Mouse (Mus musculus) kidney, postnatal 14 days (tissue): Measurements from ENCODE around the gene Rbpms2.
"Not testable (repeated sequence)": the region's sequence is repeated elsewhere in the genome, so short reads cannot be mapped to it uniquely, and the experiment has no call there.

Experiments
- DNase-seq: peaks from one replicate; pipeline ENCODE4 v3.0.0; 2022; ENCODE audit warnings: mixed read lengths

The Rbpms2 gene

DNA sequence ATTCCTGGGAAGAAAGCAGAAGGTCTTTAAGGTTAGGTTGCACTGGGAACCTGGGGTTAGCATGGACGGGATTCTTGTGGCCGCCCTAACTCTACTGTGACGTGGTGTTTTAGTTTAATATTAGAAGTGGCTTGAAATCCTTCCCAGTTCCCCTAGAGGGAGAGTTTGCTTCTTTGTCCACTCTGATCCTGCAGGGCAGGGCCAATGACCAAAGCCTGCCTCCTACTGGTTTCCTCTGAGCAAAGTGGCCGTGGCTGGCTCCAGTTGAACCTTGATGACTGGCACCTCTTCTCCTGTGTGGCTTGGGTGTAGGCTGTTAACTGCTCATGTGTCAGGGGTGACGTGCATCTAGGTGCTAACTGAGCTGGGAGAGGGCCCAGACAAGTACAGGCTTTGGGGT lies 31.6 kb downstream of the Rbpms2 start:
- no peak for DNase-seq

DNA sequence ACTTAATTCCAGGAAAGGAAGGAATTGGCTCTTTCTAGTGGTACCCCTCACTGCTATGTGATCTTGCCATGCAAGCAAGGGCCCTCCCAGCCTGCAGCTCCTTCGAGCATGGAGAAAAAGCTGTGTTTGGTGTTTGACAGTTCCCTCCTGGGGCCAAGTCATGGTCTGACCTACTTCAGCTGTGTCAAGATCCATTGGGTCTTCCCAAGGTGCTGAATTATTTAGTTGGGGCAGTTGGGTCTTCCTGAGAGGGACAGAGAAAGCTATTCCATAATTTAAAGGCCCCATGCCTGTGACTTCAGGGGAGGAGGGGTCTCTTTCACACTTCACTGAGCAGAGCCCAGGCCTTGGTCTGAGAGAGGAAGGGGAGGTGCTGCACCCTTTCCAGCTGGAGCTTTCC lies 32.0 kb downstream of the Rbpms2 start:
- no peak for DNase-seq

DNA sequence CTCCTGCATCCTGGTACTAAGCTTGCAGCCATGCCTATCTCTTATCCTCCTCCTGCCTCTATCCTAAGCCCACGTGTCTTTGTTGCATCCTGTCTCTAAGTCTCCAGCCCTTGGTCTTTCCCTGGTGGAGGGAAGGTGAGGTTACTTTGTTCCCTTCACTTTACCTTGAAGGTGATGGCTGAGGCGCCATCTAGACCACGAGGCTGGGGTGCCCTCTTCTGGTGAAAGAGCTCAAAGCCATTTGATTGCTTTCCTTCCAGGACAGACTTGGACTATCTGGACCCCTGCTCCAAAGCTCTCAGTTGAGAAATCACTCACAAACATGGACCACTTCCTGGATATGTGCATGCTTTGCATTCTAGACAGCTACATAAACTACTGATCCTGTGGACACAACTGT lies 34.7 kb downstream of the Rbpms2 start:
- DNase-seq = peak; percentile 81

DNA sequence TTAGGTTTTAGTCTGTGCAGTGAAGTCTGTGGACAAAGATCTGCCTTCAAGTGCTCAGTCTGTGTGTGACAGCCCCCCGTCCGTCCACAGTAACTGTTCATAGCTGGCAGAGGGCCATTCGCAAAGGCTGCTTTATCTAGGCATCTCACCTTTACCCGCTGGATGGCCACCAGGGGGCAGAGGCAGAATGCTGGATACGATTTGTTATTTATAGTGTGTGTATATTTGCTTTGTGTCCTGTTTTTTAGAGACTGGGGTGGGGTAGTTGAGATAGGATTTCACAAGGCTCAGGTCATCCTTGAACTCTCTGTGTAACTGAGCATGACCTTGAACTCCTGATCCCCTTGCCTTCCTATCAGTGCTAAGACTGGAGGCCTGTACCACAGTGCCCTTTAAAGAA lies 36.6 kb downstream of the Rbpms2 start:
- peak; percentile 84 for DNase-seq

DNA sequence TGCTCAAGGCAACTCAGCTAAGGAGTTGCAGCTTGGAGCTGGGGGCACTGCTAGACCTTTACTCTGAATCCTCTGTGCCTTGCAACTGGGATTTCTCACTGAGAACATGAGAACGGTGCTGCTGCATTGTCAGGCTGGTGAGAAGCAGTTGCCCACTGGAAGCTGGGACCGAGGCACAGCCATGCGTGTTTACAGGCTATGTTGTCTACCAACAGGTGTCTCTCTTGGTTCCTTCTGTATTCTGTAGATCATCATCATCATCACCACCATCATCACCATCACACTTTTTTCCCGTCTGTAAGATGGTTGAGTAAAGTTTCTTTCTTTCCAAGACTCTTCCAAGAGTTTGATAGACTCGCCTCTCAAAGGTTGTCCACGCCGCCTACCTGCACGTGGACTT lies 38.3 kb downstream of the Rbpms2 start, which contains the start of gene Oaz2:
Gene Oaz2 (plus strand): TSS at position 301 of the 400 bp plus-strand sequence.
- no peak for DNase-seq

DNA sequence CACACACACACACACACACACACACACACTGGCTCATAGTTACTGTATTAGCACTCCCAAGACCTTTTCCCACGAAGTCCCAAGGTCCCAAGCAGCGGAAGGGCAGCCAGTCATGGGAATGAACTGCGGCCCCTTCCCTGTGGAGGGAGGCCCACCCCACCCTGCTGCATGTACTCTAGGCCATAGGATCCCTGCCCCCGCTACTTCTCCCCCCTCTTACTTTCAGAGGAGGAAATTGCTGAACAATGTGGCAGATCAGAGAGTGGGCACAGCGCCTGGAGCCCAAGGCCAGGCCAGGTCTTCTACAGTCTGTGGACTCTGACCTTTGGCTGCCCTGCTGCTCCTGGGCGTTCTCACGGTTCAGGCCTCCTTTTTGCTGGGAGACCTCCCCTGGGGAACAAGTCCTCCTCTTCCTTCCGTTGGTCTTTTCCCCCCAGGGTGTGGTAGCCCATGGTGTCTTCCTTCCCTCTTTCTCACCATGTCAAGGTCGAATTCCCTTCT lies 42.0 kb downstream of the Rbpms2 start:
- peak; percentile 93 for DNase-seq

DNA sequence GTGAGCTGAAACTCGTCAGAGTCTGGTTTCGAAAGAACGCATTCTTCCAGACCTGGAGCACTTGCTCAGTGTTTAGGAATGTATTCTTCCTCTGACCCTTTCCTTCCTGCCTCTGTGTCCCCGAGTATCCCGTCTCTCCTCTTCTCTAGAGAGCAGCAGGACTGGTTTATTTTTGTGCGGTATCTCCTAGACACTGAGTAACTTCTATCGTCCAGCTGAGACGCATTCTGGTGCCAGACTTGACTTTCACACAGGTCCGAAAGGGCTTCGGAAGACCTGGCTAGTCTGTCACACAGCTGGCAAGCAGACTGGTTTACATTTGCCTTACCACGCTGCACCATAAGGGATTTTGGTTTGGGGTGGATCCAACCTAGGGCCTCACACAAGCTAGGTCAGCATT lies 43.5 kb downstream of the Rbpms2 start:
- peak; percentile 33 for DNase-seq

DNA sequence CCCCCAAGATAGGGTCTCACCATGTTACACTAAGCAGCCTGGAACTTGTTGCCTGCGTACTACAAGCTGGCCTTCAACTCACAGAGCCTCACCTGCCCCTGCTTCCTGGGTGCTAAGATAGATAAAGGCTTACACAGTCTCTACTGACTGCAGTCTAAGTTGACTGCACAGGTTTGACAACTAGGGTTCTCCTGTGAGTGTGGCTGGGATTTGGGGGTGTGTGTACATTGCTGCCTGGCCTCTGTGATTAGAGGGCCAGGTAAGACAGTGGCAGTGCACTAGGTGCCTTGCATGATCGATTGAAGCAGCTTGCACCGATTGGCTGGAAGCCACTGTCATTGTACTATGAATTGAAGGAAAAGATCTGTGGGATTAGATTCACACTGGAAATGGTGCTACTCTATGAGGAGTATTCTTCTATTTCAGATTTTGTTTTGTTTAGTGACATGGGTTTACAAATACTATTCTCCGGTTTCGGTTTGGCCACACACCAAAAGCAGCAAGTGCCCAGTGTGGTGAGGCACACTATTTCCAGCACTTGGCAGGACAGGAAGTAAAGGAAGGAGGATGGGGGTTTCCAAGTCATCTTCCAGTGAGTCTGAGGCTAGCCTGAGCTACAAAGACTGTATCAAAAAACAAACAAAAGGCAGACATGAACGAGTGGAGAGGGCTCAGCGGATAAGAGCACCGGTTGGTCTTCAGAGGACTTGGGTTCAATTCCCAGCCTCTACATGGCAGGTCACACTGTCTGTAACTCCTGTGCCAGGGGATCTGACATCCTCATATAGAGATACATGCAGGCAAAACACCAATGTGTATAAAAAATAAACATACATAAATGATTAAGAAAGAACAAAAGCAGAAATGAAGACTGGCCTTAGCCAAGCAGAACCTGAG lies 46.3 kb downstream of the Rbpms2 start:
- no peak for DNase-seq

DNA sequence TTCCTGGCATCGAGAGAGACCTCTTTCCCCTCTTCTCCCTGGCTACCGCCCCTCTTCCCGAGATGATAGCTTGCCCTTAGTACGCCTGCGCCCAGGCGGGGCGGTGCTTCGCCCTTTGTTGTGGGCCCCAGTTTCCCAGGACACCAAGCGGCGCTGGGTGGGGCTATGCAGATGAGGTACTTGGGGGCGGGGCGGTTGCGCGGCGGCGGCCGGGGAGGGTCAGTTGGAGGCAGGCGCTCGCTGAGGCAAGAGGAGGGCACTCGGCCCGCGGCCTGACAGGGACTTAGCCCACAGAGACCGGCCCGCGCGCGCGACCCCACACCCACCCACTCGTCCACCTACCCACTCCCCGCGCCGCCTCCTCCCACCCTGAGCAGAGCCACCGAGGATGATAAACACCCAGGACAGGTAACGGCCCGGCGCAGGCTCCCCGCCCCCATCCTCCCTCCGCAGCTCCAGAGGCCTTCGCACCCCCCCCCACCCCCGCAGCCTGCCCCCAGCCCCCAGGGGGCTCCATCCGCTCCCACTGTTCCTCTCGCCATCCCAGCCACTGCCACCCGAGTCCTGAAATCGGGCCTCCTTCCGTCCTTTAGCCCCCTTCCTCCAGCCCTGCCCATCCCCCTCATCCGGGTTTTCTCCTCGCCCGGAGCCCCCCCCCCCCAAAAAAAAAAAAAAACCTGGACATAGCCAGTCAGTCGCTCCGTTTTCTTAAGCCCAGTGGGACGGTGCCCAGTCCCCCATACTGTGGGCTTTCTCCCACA lies 47.1 kb downstream of the Rbpms2 start:
- peak; percentile 99 for DNase-seq

DNA sequence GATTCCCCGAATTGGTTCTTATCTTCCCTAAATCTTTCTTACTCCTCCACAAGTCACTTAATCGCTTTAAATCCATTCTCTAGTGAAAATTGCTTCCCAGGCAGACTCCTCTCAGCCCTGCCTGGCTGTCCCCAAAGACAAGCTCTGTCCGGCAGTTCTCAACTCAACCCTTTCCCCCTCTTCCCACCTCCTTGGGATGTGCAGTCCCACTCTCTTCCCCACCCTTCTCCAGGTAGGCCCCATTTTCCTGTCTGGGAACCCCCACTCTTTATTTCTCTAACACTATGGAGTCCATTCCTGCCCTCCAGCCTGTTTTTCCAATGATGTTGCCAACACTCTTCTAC lies 47.6 kb downstream of the Rbpms2 start:
- DNase-seq = no peak

DNA sequence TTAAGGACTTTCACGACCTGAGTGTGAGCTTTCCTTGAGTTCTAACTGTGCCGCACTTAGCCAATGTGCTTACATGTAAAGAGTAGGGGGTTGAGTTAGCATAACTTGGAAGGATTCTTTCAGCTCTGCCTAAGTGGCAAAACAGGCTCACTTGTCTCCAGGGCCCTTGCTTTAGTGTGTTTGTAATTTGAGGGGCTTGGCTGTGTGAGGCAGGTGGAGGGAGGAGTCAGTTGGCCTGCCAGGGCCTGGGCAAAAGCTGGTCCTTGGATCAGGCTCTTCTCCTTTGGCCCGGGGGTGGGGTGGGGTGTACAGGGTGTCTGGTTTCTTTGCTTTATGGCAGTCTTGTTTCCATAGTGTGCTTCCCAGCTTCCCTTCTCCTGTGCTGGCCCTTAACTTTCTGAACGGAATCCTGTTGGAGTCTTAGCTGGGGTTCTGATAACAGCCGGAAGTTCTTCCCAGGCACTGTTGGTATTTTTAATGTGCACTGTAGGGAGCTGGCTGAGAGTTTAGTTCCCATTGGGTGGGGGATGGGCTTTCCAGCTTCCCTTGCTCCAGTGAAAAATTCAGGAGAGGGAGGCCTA lies 49.8 kb downstream of the Rbpms2 start:
- peak; percentile 84 for DNase-seq

DNA sequence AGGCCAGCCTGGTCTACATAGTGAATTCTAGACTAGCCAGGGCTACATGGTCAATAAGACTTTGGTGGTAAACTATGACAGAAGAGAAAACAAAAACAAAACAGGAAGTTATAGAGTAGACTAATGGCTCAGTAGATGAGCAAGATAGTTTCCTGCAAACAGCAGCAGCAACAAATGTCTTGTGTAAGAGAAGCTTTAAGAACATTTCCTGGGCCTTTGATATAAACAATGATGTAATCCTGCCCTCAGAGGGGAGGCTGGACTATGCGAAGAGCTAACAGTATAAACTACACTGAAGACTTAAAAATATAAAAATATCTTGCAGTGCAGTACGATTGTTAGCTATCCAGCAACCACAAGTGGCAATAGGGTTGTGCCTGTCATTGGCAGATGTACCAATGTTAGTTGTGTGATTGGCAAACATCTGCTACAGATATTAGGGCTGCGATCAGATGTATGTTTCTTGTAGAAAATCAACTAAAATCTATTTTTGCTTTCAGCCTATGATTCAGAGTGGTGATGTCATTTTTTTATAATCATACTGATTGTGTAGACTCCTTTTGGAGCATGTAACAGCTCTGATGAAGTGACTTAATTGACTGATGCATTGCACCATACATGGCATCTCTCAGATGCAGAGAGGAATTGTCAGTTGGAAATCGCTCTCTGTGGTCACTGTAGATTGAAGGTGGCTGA lies 51.6 kb downstream of the Rbpms2 start:
- DNase-seq = no peak

DNA sequence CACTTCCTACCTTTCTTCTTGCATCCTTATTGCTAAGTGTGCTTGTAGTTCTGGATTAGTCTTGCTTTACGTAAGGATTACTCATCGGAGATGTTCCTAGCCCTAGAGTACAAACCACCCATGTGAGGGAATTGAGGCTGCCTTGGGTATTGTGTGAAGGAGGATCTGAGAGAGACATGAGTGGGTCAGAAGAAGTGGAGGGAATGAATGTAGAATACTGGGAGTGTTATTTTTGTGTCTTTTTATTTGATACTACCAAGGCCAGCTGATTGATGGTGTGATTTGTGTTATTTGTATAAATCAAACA lies 52.1 kb downstream of the Rbpms2 start:
- DNase-seq = no peak

DNA sequence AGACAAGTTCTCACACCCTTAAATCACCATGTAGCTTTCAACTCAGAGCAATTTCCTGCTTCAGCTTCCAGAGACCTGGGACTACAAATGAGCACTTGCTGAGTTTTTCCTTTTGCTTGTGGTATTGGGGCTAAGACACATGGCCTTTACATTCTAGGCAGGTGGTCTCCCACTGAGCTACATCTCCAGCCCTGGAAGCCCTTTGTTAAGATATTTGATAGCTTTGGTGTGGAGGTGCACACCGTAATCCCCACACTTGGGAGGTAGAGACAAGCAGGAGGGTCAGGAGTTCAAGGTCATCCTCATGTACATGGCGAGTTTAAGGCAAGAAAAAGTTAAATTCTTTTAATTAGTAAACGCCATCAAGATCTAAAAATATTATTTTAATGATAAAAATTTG lies 52.7 kb downstream of the Rbpms2 start:
- no peak for DNase-seq

DNA sequence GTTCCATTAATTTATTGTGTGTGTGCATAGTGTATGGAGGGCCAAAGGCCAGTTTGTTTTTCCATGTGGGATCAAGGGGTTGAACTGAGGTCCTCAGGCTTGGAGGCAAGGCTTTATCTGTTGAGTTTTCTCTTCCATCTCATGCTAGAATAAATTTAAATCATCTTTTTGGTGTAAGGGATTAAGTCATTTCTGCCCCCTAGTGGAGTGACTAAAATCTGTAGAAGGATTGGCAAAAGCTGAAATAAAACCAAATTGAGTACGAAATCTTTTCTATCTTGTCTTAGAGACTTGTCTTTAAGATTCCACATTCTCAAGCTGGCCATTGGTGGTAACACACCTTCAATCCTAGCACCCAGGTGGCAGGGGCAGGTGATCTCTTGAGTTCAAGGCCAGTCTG lies 53.5 kb downstream of the Rbpms2 start:
- DNase-seq = no peak

DNA sequence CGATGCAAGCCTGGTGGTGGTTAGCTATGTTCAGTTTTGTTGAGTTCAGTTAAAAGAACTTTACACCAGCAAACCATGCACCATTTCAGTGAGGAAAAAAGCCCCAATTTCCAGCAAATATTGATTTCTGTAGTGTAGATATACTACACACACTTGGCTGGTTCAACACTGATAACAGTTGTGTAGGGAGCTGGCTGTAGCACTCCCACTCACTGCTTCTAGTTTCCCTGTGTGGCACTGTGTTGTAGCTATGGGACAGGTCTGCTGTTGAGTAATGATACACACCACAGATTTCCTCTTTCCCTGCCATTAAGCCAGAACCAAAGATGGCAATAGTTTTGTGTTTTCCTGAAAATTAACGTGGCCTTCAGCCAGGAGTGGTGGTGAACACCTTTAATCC lies 55.3 kb downstream of the Rbpms2 start:
- no peak for DNase-seq

DNA sequence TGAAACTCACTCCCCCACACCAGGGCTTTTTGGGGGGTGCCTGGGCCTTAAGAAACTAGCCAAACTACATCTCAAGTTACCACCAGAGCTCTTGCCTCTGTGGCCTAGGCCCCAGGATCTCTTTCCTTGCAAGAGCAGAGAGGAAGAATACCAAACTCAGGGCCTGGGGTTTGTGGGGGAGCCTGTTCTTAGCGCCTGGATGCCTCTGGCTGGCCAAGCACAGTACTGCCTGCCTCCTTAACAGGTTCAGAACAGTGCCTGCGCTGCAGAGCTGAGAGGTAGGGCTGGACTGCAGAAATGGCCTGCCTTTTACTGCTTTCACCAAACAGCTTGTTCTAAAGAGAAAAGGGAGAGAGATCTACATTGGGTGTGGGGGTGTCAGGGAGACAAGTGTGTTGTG lies 60.4 kb downstream of the Rbpms2 start:
- not testable (repeated sequence) for DNase-seq

DNA sequence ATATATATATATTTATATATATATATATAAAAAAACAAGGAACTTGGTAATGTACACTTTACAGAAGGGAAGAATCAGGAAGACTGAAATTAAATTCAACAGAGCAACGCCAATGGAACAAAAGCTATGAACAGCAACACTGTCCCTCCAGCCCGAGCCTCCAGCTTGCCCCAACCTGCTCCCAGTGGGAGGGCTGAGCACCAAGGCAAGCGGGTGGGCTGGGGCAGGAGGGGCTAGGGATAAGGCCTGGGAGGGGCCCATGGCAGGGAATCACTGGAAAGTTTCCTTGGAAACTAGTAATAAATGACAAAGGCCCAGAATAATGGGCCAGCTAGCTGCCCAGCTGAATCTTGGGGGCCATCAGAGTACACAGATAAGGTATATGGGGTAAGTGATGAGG lies 63.0 kb downstream of the Rbpms2 start:
- no peak for DNase-seq

DNA sequence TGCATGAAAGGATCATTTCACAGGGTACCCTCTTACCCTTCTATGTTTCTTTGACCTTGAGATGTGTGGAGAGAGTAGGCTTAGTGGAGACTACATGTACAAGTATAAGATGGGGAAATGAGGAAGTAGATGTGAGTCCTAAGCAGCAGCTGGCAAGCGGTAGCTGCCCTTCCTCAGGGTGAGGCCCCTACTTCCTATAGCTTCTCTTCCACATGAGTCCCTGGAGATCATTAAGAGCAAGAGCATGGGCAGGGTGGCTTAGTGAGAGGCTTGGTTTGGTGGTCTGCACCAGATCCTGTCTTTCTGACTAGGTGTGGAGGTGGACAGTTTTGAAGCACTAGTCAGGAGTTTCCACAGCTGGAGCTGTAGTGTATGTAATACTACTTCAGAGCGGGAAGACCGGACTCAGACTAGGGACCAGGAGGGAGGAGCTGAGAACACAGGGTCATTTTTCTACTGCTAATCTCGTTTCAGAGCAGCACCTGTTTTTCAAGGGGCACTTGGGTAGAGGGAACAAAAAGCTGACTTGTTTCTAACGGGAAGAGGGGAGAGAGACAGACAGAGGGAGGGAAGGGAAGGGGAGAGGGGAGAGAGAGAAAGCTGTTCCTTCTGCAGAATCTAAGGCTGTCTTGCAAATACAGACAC lies 63.6 kb downstream of the Rbpms2 start:
- DNase-seq = no peak

DNA sequence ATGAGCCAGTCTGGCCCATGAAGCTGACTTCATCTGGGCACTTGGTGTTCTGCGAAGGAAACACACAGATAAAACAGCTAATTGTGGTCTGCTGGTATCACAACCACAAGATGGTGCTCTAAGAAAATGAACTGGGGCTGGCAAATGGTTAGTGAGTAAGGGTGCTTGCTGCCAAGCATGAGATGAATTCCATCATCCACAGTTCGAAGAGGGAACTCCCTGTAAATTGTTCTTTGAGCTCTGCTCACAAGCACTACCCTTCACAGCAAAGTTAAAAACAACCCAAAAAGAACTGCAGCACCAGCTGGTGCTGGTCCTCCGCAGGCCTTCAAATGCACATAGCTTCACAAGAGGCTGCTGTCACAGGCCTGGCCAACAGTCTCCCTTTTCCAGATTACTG lies 66.2 kb downstream of the Rbpms2 start:
- peak; percentile 58 for DNase-seq

DNA sequence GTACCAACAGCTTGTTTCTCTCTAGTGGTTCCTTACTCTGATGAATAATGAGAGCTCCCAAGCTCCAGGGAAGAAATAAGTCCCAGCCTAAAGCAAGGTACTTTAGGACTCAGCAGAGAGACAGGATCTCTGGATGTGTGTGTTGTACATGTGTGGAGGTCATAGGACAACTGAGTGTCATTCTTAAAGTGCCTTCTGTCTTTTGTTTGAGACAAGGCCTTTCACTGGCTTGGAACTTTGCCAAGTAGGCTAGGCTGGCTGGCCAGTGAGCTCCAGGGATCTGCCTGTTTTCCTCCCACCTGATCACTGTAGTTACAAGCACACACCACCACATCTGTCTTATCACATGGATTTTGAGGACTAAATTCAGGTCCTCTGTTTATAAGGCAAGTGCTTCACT lies 66.9 kb downstream of the Rbpms2 start:
- DNase-seq = peak; percentile 56

DNA sequence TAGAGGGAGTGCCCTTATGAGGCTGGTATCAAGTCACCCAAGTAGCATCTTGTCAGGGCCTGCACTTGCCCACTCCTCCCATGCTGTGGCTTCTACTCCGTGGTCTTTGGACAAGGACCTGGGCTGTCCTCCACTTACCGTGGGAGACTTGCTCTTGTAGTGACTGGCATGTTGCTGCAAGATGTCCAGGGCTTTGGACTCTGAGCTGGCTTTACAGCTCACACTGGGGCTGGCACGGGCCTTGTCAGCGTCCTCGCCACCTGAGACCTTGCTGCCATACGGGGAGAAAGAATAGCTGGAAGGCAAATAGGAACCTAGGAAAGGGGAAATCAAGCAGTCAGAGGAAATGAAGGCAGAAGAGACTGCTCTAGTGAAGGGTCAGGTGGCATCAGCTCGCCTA lies 67.9 kb downstream of the Rbpms2 start:
- no peak for DNase-seq

DNA sequence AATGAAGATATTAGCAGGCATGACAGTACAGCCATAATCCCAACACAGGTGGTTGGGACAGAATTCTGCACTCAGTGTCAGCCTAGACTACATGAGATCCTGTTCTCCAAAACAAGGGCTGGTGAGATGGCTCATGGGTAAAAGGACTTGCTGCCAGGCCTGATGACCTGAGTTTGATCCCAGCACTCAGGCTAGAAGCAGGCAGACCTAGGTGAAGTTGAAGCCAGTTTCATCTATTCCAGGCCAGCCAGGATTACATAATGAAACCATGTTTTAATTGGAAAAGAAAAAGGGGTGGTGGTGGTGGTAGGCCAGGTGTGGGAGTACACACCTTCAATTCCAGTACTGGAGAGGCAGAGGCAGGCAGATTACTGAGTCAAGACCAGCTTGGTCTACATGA lies 68.5 kb downstream of the Rbpms2 start:
- DNase-seq = no peak
